Mouse (Mus musculus): Measurements from ENCODE around the gene Csnk2a1.

Csnk2a1 gene

GRCm38 (mm10) chr2:152324842-152325241 lies 98.2 kb downstream of the Csnk2a1 start:
- no peak for DNase-seq (ENCODE audit: low spot score)

GRCm38 (mm10) chr2:152326157-152326556 lies 99.5 kb downstream of the Csnk2a1 start:
- no peak for DNase-seq (ENCODE audit: low spot score)

GRCm38 (mm10) chr2:152326654-152327053 lies 100.0 kb downstream of the Csnk2a1 start:
- no peak for DNase-seq (ENCODE audit: low spot score)

GRCm38 (mm10) chr2:152327980-152328379 lies 101.3 kb downstream of the Csnk2a1 start:
- DNase-seq (ENCODE audit: low spot score) = no peak

- no peak for DNase-seq (ENCODE audit: low spot score)
Observed at GRCm38 (mm10) chr2:152330858-152331423, 104.3 kb downstream of the Csnk2a1 start.

Measured in MN1 (cell line).